Mouse (Mus musculus) adrenal gland, postnatal 14 days (tissue): ENCODE measurements around the gene Pygo2. TPM values are rescaled to one million over a fixed set of nuclear protein-coding genes. Genes with fewer than 3 reads are reported as not detected.
A peak's percentile ranks its signal among the peaks of the same experiment; 100 is the strongest.

Experiments used
- DNase-seq: peaks from one replicate; pipeline ENCODE4 v3.0.0; 2021; ENCODE audit warnings: mixed read lengths
- total RNA-seq: library from RNA; stranded (reverse); gene quantifications from 2 replicates; pipeline ENCODE4 v1.2.3, GENCODE M21; 2021

Gene Pygo2
- total RNA-seq, 1 experiment from 2014 or later: 36.4 TPM

- DNase-seq: peak; percentile 65
These were observed 37.1 kb upstream of the Pygo2 start for GRCm38 (mm10) chr3:89392871-89393311.

- DNase-seq: peak; percentile 100
These were observed 36.4 kb upstream of the Pygo2 start for GRCm38 (mm10) chr3:89393605-89394004.

- DNase-seq: peak; percentile 93
These were observed 35.8 kb upstream of the Pygo2 start, which contains the start of gene Zbtb7b for GRCm38 (mm10) chr3:89394006-89394893. Gene Zbtb7b, minus strand, starts transcription at chr3:89394776.

GRCm38 (mm10) chr3:89394894-89395256 is 35.1 kb upstream of the Pygo2 start:
- peak; percentile 92 for DNase-seq

GRCm38 (mm10) chr3:89395419-89395805 is 34.6 kb upstream of the Pygo2 start:
- DNase-seq: no peak

- peak; percentile 82 for DNase-seq
These were observed 34.0 kb upstream of the Pygo2 start for GRCm38 (mm10) chr3:89395806-89396653.

- no peak for DNase-seq
These were observed 33.4 kb upstream of the Pygo2 start for GRCm38 (mm10) chr3:89396654-89397005.

- DNase-seq: no peak
These were observed 28.7 kb upstream of the Pygo2 start for GRCm38 (mm10) chr3:89401329-89401728.

- DNase-seq: no peak
These were observed 27.3 kb upstream of the Pygo2 start, which contains the start of gene Lenep for GRCm38 (mm10) chr3:89402693-89403092. Gene Lenep, minus strand, starts transcription at chr3:89402793.

- no peak for DNase-seq
These were observed 23.1 kb upstream of the Pygo2 start for GRCm38 (mm10) chr3:89406887-89407286.

- DNase-seq: no peak
These were observed 21.6 kb upstream of the Pygo2 start for GRCm38 (mm10) chr3:89408448-89408847.

- DNase-seq: no peak
These were observed 20.3 kb upstream of the Pygo2 start for GRCm38 (mm10) chr3:89409701-89410100.

GRCm38 (mm10) chr3:89410864-89411263 is 19.1 kb upstream of the Pygo2 start:
- no peak for DNase-seq

- DNase-seq: peak; percentile 96
These were observed 18.3 kb upstream of the Pygo2 start, which contains the start of gene Flad1 for GRCm38 (mm10) chr3:89411490-89412393. Gene Flad1, minus strand, starts transcription at chr3:89411870.

GRCm38 (mm10) chr3:89416158-89416557 is 13.9 kb upstream of the Pygo2 start:
- no peak for DNase-seq

GRCm38 (mm10) chr3:89417131-89417530 is 12.9 kb upstream of the Pygo2 start:
- no peak for DNase-seq

- no peak for DNase-seq
These were observed 12.2 kb upstream of the Pygo2 start for GRCm38 (mm10) chr3:89417840-89418169.

- peak; percentile 95 for DNase-seq
These were observed 11.7 kb upstream of the Pygo2 start, which contains the start of the genes Cks1b and Shc1 for GRCm38 (mm10) chr3:89418170-89418860. Gene Cks1b, minus strand, starts transcription at chr3:89418383. Gene Shc1, plus strand, starts transcription at chr3:89418443.

GRCm38 (mm10) chr3:89418861-89419250 is 11.2 kb upstream of the Pygo2 start:
- peak; percentile 93 for DNase-seq

- peak; percentile 79 for DNase-seq
These were observed 10.4 kb upstream of the Pygo2 start for GRCm38 (mm10) chr3:89419571-89419970.

GRCm38 (mm10) chr3:89419981-89420380 is 10.0 kb upstream of the Pygo2 start:
- no peak for DNase-seq
